Mouse (Mus musculus): ENCODE measurements at regions not wholly inside any gene's neighbourhood (a gene's known extent, or its start where the extent isn't known, plus 50 kb on each side); places are given as distances from the start of the nearest gene placed in this dataset.
"Not testable (repeated sequence)": the region's sequence is repeated elsewhere in the genome, so short reads cannot be mapped to it uniquely, and the experiment has no call there.

- no peak for ATAC-seq
Observed at GRCm38 (mm10) chr11:45241671-45242070, 610.2 kb upstream of the Clint1 start.

DNA sequence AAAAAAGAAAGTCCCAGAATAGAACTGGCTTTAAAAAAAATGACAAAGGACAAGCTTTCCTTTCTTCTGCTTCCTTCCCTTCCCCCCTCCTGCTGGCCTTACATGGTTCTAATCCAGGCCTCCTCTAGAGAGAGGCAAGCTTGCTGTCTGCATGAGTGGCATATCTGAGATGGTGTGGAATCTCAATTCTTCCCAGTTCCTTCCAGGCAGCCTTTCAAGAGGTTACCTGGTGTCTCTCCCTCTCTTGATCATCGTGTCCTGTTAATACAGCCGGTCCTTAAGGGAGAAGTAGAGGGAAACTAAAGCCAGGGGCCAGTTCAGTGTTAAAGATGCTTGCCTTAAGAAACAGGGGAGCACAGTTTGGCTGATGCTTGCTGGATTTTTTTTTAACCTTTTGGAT is 607.1 kb upstream of the Clint1 start:
- ATAC-seq = no peak

- no peak for ATAC-seq
Observed at GRCm38 (mm10) chr11:45256019-45256418, 595.8 kb upstream of the Clint1 start.

DNA sequence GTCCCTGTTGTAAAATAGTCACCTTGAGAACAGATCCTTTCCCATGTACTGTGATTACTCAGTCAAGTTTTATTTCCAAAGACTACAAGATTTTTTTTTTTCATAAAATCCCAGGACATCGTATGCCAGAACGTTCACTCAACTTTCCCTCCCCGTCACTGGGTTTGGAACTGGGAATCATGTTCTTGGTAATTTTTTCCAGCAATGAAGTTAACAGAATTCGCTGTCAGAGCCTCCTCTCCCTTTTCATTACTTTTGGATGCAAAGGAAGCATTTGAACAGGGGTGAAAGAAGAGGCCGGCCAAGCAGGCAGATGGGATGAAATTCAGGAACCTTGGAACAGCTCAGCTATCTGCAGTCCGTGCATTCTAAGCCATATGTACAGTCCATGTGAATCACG is 589.7 kb upstream of the Clint1 start:
- no peak for ATAC-seq

DNA sequence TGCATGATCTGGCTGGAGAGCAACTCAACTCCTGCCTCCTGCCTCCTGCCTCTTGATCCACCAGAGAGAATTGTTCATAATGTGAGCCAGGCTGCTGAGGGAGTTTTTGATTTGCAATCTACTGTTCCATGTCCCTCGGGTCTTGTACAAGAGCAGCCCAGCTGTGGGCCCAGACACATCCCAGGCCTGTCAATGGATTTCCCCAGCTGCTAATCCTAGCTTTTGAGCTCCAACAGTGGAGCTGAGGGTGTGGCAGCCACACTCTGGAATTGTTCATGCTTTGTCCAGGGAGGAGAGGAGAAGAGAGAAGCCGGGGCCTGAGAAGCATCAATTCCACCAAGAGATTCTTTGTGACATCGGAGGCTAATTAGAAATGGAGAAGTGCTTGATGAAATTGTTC is 587.9 kb upstream of the Clint1 start:
- ATAC-seq = no peak

DNA sequence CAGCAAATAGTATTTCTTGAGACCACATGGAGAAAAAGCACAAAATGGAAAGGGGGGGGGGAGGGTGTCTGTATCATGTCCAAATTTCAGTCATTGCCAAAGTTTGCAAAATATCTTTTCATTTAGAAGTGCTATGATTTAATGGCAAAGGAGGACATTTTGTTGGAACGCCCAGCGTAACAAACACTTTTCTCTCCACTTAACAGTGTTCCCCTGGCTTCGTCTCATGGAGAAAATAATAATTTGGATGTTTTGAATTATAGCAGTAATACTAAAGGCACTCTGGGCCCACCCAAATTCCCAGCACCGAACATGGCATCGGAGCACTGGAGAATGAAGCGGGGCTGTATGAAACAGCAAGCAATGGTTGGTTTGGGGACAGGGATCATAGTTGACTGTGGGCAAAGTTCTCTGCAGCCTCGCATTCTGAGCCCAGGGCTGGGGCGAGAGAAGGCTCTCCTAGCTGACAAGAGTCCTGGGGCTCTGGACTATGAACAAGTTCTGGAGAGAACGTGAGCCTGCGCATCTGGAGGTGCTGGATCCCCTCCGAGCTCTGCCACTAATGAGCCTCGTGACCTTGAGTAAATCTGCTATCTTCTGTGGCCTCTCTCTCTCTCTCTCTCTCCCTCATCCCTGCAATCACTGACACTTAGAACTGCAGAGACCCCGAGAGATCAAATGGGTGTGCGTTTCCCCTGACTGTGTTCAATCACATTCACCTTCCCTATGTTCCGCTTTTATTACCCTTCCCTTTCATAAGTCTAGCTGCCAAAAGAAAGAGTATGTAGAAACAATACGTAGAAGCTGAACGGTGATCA is 586.5 kb upstream of the Clint1 start:
- ATAC-seq = no peak

- no peak for ATAC-seq
Observed at GRCm38 (mm10) chr11:45265989-45266302, 585.9 kb upstream of the Clint1 start.

DNA sequence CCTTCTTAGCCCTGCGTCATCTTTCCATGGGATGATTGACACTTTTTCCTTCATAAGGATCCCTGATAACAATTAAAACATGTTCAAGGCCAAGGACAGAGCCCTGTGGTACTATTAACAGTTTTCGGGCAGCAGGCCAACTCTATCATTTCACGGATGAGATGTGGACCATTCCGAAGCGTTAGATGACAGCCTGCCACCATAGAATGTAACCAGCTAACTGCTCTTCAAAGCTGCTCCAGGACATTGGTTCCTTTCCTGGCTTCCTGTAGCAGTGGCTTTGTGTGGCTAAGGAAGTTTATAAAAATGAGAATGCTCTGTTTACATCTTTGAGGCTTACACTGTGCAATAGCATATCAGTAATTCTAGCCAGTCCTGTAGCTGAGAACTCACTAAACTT is 582.6 kb upstream of the Clint1 start:
- ATAC-seq = no peak

GRCm38 (mm10) chr11:45271206-45271605 is 580.6 kb upstream of the Clint1 start:
- no peak for ATAC-seq

DNA sequence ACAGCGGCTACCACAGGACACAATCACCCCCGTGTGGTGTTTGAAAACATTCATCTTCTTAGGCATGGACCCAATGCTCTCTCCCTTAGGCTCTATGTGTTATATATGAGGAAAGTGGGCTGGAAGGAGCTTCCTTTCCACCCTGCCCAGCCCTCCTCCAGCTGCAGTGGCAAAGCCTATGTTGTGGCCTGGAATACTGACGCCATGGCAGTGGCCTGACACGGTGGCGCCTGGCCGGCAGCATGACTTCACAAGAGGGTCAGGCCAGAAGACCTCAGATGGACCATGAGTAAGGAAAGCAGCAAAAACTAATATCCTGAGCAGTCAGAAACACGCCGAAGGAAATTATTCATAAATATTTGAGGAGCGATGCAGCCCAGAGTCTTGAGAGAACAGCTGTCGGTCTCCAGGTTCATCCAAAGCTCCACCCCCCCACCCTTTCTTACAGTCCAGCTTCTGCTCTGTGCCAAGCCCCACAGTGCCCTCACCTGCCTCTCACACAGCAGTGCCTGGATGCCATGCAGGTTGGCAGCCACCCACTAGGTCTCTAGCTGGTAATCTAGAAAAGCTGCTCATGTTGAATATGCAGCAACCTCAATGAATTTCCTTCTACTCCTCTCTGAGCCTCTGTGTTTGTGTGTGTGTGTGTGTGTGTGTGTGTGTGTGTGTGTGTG is 577.3 kb upstream of the Clint1 start:
- ATAC-seq = no peak

DNA sequence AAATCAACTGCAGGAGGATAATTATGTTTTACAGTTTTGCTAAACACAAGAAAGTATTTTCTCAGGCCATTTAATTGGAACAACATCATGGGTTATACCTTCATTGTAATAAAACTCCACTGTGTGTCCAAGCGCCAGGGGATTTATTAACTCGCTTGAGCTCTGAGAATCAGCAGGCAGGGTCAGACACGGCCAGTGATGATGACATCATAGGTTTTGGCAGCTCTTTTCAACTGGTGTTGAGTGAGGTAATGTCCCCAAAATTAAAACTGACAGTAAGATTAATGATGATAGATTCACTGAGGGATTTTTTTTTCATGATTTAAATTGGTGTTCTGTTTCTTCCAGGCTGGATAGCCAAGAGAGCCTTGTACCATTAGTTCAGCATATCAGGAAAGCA is 576.7 kb upstream of the Clint1 start:
- no peak for ATAC-seq

DNA sequence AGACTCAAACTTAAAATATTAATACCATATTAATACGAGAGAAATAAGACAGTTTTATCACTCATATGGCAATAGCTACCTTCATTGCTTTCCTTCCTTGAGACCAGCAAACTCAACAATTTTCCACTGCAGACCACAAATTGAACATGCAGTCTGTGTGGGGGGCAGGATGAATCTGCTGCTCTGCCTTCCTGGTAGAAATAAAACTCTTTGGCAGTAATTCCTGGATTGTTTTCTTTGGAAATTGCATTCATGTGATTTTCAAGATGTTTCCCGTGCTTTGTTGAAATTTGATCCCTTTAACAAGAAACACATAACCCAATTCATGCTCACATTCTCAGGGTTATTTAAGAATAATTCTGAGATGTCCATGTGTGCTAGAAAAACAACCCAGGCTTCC is 555.1 kb upstream of the Clint1 start:
- no peak for ATAC-seq

DNA sequence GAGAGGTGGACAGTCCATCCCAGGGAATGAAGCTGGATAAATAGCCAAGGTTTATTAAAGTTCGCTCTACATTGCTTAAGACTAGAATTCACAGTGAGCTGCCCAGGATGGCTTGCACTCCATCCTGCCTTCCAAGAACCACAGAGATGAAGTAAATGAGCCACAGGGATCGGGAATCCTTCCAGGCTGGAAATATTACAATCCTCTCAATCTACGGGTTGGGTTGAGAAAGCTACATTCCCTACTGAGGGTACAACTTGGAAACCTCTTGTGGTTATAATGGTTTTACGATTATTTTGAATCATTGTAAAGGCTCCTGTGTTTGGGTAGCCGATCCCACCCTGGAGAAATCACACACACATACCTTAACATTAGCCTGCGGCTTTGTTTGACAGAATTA is 539.9 kb upstream of the Clint1 start:
- ATAC-seq = no peak

- no peak for ATAC-seq
Observed at GRCm38 (mm10) chr11:45323766-45324165, 528.1 kb upstream of the Clint1 start.

DNA sequence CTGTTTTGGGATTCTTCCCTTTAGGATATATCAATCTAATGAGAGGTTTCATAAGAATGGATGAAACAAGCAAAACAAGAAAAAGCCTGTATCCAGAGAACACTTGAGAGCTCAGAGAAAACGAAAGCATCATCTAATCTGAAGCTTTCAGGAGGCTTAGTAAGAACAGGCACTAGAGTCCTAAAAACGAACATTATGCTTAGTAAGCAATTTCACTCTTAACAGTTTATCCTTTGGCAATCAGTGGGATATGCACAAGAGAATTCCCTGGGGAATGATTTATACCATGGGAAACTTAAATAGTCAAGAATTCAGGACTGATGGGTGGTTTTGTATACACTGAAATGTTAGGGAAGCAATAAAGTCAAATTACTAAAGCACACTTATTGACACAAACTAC is 521.5 kb upstream of the Clint1 start:
- no peak for ATAC-seq

DNA sequence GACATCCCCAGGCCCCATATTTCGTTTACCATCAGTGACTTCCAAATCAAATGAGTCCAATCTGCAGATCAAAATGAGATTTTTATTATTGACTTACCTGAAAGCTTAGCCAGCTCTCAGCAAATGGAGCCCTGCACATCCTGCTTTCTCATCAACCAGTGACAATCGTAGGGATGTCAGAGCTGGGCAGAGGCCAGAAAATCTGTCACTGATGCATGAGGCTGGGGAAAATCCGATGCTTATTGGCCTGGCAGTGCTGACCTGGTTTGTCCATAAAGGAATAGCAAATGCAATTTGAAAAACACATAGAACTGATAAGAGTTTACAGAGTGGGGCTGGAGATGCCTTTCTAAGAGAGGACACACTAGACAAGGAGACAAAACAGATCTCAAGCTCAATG is 518.1 kb upstream of the Clint1 start:
- no peak for ATAC-seq

DNA sequence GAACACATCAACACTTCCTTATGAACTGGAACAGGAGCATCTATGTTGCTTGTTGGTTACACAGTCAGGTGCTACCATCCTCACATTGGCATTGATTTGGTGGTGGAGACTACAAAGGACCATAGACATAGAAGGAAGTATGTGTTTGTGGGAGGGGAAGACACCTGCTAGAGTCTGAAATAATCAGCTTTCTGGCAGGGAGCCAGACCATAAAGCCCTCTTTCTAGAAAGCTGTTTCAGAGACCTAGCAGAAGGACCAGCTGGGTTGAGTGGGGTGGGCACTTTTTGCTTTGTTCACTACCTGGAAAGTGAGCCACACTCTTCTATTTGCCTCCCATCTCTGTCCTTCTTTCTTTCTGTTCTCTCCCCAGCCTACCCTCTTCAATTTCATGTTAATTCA is 502.5 kb upstream of the Clint1 start:
- no peak for ATAC-seq

GRCm38 (mm10) chr11:45365343-45365742 is 486.5 kb upstream of the Clint1 start:
- no peak for ATAC-seq

DNA sequence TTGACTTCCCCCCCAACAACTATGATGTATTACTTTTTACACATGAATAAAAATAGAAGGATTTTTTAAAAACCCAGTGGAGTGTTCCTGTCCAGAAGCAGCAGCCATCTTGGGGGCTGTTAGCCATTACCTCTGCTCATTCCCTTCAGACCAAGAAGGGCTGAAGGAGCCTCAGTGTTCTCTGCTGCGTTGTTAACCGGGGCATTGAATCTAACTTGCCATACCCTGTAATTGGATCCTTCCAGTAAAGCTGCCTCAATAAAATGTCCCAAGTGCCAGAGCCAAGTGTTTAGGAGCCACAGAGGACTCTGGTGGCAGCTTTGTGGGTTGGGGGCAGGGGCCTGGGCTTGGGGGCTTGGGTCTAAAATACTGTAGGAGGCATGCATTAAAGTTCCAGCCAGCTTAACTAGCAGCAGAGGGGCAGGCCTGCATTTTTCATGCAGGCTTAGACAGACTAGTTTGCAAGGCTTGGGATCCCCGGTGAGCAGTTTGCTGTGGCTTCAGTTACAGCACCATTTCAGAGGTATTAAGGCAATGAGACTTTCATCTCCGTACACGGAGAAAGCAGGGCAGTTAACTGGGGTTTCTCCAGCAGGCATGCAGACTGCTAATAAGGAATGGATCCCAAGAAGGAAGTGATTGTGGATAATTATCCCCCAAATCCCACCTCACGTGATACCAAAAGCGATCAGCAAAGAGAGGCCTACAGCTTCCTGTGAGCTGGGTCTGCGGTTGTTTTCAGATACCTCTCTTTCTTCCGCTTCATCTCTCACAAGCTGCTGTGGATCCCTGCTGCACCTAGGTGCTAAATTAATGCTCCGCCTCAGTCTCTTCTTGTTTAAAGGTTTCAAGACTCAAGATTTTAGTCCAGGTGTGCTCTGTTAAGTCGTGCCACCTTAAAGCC is 462.4 kb upstream of the Clint1 start:
- no peak for ATAC-seq

- ATAC-seq = no peak
Observed at GRCm38 (mm10) chr11:45396009-45396408, 455.8 kb upstream of the Clint1 start.

DNA sequence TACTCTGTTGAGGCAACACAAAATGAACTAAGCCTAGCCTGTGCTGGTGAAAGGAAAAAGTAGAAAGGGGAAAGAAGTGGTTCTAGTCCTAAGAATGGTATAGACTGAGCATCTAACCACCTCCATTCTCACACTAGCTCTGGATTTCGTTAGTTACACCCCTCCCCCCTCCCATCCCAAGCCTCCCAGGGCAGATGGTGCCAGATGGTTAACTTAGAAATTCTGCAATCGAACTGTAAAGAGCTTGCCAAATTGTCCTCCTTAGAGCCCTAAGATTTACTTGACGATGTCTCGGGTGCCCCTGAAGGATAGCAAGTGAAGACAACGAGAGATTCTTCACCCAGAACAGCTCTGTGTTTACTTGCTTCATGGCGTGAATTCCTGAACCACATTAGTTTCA is 453.7 kb upstream of the Clint1 start:
- no peak for ATAC-seq

- ATAC-seq = no peak
Observed at GRCm38 (mm10) chr11:45404377-45405029, 447.3 kb upstream of the Clint1 start.

- ATAC-seq = not testable (repeated sequence)
Observed at GRCm38 (mm10) chr11:45424066-45424465, 427.8 kb upstream of the Clint1 start.

Data from CD4-positive, CD25-positive, alpha-beta regulatory T cell, adult 4 months (primary cell).